Mouse (Mus musculus): ENCODE data around the gene Mapk7. TPM values are rescaled to one million over a fixed set of nuclear protein-coding genes. Genes with fewer than 3 reads are reported as not detected.

The Mapk7 gene
- total RNA-seq, 2 experiments from 2014 or later, result 41.2 to 41.8 TPM

DNA sequence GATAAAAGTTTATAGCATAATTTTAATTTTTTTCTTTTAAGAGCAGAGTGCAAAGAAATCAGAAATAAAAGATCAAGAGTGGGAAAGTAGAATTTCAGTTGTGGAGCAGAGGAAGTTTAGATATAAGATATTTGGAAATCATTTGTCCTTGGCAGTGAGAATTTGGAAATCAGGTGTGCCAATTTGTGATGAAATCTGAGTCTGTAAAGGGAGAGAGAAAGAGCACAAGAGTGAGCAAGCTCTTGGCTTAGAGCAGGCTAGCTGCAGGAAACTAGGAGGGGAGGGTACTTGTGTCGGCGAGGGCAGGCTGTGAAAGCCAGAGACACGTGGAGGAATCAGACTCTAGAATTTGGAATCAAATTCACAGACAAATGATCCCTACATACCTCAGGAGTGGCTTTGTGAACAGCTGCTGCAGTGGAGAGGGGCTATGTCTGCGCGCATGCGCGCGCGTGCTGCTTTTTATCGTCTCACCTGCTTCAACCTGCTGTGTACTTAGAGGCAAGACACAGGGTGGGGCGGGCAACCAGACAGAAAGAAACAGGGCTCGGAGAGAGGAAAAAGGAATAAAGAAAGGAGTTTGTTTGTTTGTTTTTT, 17.3 kb downstream of the Mapk7 start:
- intact Hi-C loops (cut with DNase I), result no loop called here
- DNase-seq (ENCODE audit: extremely low spot score in 1 of 2, low spot score in 2 of 2), result no peak

GRCm38 (mm10) chr11:61473630-61474029, 20.6 kb downstream of the Mapk7 start:
- intact Hi-C loops (cut with DNase I), result no loop called here
- DNase-seq (ENCODE audit: extremely low spot score in 1 of 2, low spot score in 2 of 2), result no peak

- intact Hi-C loops (cut with DNase I), result no loop called here
- DNase-seq (ENCODE audit: extremely low spot score in 1 of 2, low spot score in 2 of 2), result no peak
Observed at GRCm38 (mm10) chr11:61470880-61471279, 23.3 kb downstream of the Mapk7 start.

GRCm38 (mm10) chr11:61469317-61469917, 24.8 kb downstream of the Mapk7 start:
- DNase-seq (ENCODE audit: extremely low spot score in 1 of 2, low spot score in 2 of 2), result peak in 1 of 2 experiments; percentile 6
- intact Hi-C loops (cut with DNase I), result no loop called here

GRCm38 (mm10) chr11:61468534-61468933, 25.7 kb downstream of the Mapk7 start:
- intact Hi-C loops (cut with DNase I), result no loop called here
- DNase-seq (ENCODE audit: extremely low spot score in 1 of 2, low spot score in 2 of 2), result no peak

DNA sequence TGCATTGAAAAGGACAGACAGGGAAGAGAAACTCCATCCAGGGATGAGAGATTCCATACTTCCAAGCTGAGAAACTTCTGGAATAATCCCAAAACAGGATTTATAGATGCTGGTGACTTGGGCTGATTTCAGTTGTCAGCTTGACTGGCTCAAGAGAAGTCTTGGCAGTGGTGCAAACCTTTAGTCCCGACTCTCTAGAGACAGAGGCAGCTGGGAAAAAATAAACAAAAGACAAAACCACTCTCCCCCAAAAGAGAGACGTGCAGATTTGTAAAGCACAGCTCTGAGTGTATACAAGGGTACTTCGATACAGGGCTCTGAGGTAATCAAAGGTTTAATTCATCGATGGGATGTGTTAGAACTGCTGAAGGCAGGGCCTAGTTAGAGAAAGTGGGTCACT, 28.8 kb downstream of the Mapk7 start:
- no peak for DNase-seq (ENCODE audit: extremely low spot score in 1 of 2, low spot score in 2 of 2)
- intact Hi-C loops (cut with DNase I), result no loop called here

DNA sequence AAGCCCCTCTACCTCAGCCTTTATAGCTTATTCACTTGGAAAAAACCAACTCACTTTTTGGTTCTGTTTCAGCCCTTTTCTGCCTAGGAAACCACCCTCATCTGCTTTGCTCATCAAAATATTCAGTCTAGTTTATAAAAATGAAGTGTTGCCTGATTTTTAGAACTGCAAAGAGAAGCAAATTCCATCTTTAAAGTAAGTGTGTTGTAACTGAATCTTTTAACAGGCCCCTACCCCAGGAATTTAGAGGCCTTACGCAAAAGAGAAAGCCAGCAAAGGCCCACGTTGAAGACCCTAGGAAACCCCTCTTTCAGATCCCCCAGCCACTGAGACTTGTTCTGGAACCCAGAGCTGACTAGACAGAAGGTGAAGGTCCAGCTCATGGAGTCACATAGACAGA, 30.1 kb downstream of the Mapk7 start:
- no peak for DNase-seq (ENCODE audit: extremely low spot score in 1 of 2, low spot score in 2 of 2)
- intact Hi-C loops (cut with DNase I), result no loop called here

GRCm38 (mm10) chr11:61449499-61450292, 44.5 kb downstream of the Mapk7 start:
- intact Hi-C loops (cut with DNase I), result loop anchor here (5.0 kb wide), 1 partner anchor 43 kb away; the partner anchor contains the start of gene Mapk7
- peak in 1 of 2 experiments; percentile 66 for DNase-seq (ENCODE audit: extremely low spot score in 1 of 2, low spot score in 2 of 2)

DNA sequence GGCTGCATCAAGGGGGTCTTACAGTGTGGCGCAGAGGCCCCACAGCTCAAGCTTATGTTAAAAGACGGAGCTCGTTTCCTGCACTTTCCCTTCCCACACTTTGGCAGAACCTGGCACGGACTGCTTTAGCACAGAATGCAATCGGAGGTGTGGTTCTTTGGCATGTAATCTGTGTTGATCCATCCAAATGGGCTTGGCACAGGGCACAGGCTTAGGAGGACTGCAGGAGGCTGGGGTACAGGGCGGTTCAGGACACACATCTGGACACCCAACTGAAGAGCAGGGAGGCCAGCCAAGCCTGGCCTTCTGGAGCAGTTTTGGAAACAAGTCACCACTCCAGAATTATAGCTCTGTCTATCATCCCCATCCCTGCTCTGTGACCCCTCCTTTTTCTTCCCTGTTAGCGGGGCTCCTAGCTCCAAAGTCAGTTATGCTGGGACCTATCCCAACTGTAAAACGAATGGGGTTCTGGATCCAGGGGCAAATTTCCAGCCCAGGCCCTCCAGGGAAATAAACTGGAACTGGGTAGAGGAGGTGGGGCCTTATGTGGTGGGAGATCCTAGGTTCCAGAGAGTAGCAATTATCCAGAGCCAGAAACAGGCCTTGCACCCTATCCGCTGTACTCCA, 45.5 kb downstream of the Mapk7 start:
- peak; percentile 38 to 45 for DNase-seq (ENCODE audit: extremely low spot score in 1 of 2, low spot score in 2 of 2)
- intact Hi-C loops (cut with DNase I), result no loop called here

- DNase-seq (ENCODE audit: extremely low spot score in 1 of 2, low spot score in 2 of 2), result no peak
- intact Hi-C loops (cut with DNase I), result no loop called here
Observed at GRCm38 (mm10) chr11:61448041-61448440, 46.2 kb downstream of the Mapk7 start.

DNA sequence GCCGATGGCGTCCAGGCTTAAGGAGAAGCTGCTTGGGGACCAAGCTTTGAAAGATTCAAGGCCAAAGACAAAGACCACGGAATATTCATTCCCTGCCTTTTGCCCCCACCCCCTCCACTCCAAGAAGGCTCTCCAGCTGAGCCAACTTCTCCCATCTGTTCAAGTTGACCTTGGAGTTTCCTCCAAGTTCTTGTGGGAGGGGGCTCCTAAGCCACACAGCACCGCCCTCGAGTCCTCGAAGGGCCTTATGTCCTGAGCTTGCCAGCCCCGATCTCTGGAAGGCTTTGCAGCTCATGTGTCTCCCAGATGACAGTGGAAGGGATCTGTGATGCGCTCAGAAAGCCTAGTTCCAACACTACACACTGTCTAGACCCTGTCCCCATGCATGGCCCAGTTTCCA, 46.9 kb downstream of the Mapk7 start:
- no peak for DNase-seq (ENCODE audit: extremely low spot score in 1 of 2, low spot score in 2 of 2)
- intact Hi-C loops (cut with DNase I), result no loop called here

- intact Hi-C loops (cut with DNase I), result no loop called here
- DNase-seq (ENCODE audit: extremely low spot score in 1 of 2, low spot score in 2 of 2), result no peak
Observed at GRCm38 (mm10) chr11:61443807-61444206, 50.4 kb downstream of the Mapk7 start.

DNA sequence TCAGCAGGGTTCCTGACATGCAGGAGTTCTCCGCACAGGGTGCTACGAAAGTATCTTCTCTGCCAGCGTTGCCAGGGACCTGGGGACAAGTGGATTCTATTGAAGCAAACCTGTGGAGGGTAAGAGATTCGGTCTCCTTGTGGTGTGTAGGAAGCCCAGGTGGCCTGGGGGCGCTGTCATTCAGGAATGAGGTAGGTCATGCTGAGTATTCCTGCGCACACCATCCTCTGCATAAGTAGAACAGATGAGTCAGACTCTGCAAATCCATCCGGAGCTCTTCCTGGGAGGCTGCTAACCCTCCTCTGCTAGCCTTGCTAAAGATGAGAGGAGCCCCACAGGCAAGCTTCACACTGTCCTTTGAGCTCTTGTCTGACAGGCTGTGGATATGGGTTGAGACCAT, 52.5 kb downstream of the Mapk7 start:
- DNase-seq (ENCODE audit: extremely low spot score in 1 of 2, low spot score in 2 of 2), result no peak
- intact Hi-C loops (cut with DNase I), result no loop called here

- DNase-seq (ENCODE audit: extremely low spot score in 1 of 2, low spot score in 2 of 2), result no peak
- intact Hi-C loops (cut with DNase I), result no loop called here
Observed at GRCm38 (mm10) chr11:61440416-61440815, 53.8 kb downstream of the Mapk7 start.

DNA sequence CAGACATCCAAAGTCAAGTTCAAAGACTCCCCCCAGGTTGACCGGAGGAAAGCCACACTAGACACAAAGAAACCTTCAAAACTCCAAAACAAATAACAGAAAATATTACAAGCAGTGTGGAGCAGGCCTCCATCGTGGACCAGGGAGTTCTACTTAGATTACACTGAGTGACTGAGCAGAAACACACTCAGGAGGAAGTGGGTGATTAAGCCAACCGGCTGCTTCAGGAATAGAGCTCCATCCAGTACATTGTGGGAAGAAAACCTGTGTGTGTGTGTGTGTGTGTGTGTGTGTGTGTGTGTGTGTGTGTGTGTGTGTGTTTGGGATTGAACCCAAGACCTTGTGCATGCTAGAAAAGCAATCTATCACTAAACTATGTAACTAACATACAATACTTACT, 55.0 kb downstream of the Mapk7 start:
- intact Hi-C loops (cut with DNase I), result no loop called here
- DNase-seq (ENCODE audit: extremely low spot score in 1 of 2, low spot score in 2 of 2), result no peak

Other genes with a start within 250 kb of the Mapk7 start
- gene Aldh3a2, start 226.9 kb downstream of the Mapk7 start, total RNA-seq (2021), result 10 to 100 TPM; 50.7 to 51.7 TPM
- under 1 TPM; 0.43 to 0.51 TPM for gene Slc47a2, start 151.5 kb downstream of the Mapk7 start, total RNA-seq (2021)
- gene Slc47a1, start 116.1 kb downstream of the Mapk7 start, total RNA-seq (2021), result 1 to 10 TPM; 2.3 to 3.1 TPM
- 100 to 1,000 TPM; 191 to 198 TPM for gene Rnf112, start 40.3 kb downstream of the Mapk7 start, total RNA-seq (2021)
- 1 to 10 TPM; 7.6 TPM for gene Mfap4, start 9.0 kb downstream of the Mapk7 start, total RNA-seq (2021)
- gene B9d1, start 10.7 kb upstream of the Mapk7 start, total RNA-seq (2021), result 10 to 100 TPM; 35.8 to 36.8 TPM
- 10 to 100 TPM; 97.6 to 99.1 TPM for gene Epn2, start 85.3 kb upstream of the Mapk7 start, total RNA-seq (2021)
- gene Grap, start 158.9 kb upstream of the Mapk7 start, total RNA-seq (2021), result 1 to 10 TPM; 6.9 to 7.3 TPM
- under 1 TPM; 0.06 to 0.09 TPM for gene Fam83g, start 189.7 kb upstream of the Mapk7 start, total RNA-seq (2021)
- not detected for gene Slc5a10, start 226.4 kb upstream of the Mapk7 start, total RNA-seq (2021)